Mouse (Mus musculus): ENCODE results near the gene Cntn1.

- TF ChIP-seq ZNF384 (IDR thresholded peaks at IDR 0.05; ENCODE audit: low read depth, low read length) (no peak), CHD2 (IDR thresholded peaks at IDR 0.05; ENCODE audit: low read depth, low read length) (no peak), HCFC1 (IDR thresholded peaks at IDR 0.05; ENCODE audit: borderline replicate concordance, insufficient read depth, low read length) (no peak)
Observed at GRCm38 (mm10) chr15:92001431-92001830, 49.5 kb upstream of the Cntn1 start.
